Mouse (Mus musculus) G1E (cell line): ENCODE results near the gene Srp14.

ENCODE experiments used
- CTCF ChIP-seq: IDR thresholded peaks from 2 replicates; pipeline ENCODE4 v1.5.1; 2012; ENCODE audit warnings: low read depth, low read length, inconsistent platforms, mixed read lengths
- GATA1 ChIP-seq: IDR thresholded peaks from 2 replicates; pipeline ENCODE4 v1.6.1; 2012; ENCODE audit warnings: borderline replicate concordance, low read length, inconsistent platforms, mixed read lengths

GRCm38 (mm10) chr2:118431589-118431988 is 47.9 kb downstream of the Srp14 start:
- no peak for TF ChIP-seq CTCF
- TF ChIP-seq GATA1 = no peak
